Mouse (Mus musculus) central nervous system, embryonic 18 days (tissue): ENCODE results near the gene Fer. TPM values are rescaled to one million over a fixed set of nuclear protein-coding genes. Genes with fewer than 3 reads are reported as not detected.

Experiments
- polyA plus RNA-seq: library from polyadenylated mRNA; depleted of rRNA; stranded (reverse); fragments of >200 nt; gene quantifications from 2 replicates; pipeline ENCODE4 v1.2.3, GENCODE M21; 2012; rRNA removed

Gene Fer
- 13.1 and 14.4 TPM in 2 replicates for polyA plus RNA-seq

GRCm38 (mm10) chr17:63863012-63863630 lies at the start of gene Fer:
Gene Fer (plus strand): TSS chr17:63863062.

GRCm38 (mm10) chr17:63863647-63864149 lies 836 bp downstream of the Fer start, which contains the start of gene A930002H24Rik:
Gene A930002H24Rik (minus strand): TSS chr17:63863791.

Other genes with a start within 250 kb of the Fer start
- 2.1 and 3.0 TPM in 2 replicates for gene A930002H24Rik, start 729 bp downstream of the Fer start, polyA plus RNA-seq